Mouse (Mus musculus) heart, embryonic 14.5 days (tissue): ENCODE measurements around the gene Chrna3. TPM values are rescaled to one million over a fixed set of nuclear protein-coding genes. Genes with fewer than 3 reads are reported as not detected.
A peak's percentile ranks its signal among the peaks of the same experiment; 100 is the strongest.

Source experiments
- ATAC-seq: fragments of 200-750 bp; cut with Nextera tagmentation; 2 replicates; pipeline ENCODE4 v1.8.0; 2017; ENCODE audit warnings: low read depth, moderate TSS enrichment; ENCODE audit not compliant: insufficient number of reproducible peaks, insufficient read depth, low FRiP score
- H3K27ac ChIP-seq, 2 experiments: fragments of 200-500 bp in 1 of 2; fragments of 300-500 bp in 1 of 2; sonication (generic) in 1 of 2; replicated peaks in 1 of 2; 2 replicates each; pipeline ENCODE4 v1.5.1; 2012 to 2014; ENCODE audit warnings: low read depth in 2 of 2, low read length in 2 of 2, control low read depth in 1 of 2, mild to moderate bottlenecking in 1 of 2, mixed read lengths in 1 of 2; ENCODE audit not compliant: control insufficient read depth in 1 of 2, insufficient read depth in 1 of 2
- H3K27me3 ChIP-seq: fragments of 300-500 bp; sonication (generic); 2 replicates; pipeline ENCODE4 v1.6.1; 2014; ENCODE audit warnings: mild to moderate bottlenecking, low read length, control low read depth; ENCODE audit not compliant: control insufficient read depth, insufficient read depth
- H3K36me3 ChIP-seq: fragments of 300-500 bp; sonication (generic); 2 replicates; pipeline ENCODE4 v1.6.1; 2014; ENCODE audit warnings: mild to moderate bottlenecking, control low read depth, low read length, mixed read lengths; ENCODE audit not compliant: control insufficient read depth, insufficient read depth
- H3K4me1 ChIP-seq, 2 experiments: fragments of 200-500 bp in 1 of 2; fragments of 300-500 bp in 1 of 2; sonication (generic) in 1 of 2; 2 replicates each; pipeline ENCODE4 v1.6.1; 2012 to 2014; ENCODE audit warnings: low read length in 2 of 2, control low read depth in 1 of 2, mixed read lengths in 1 of 2; ENCODE audit not compliant: control insufficient read depth in 2 of 2, insufficient read depth in 2 of 2
- H3K4me2 ChIP-seq: fragments of 300-500 bp; sonication (generic); 2 replicates; pipeline ENCODE4 v1.6.1; 2014; ENCODE audit warnings: mild to moderate bottlenecking, low read length
- H3K4me3 ChIP-seq, 2 experiments: fragments of 200-500 bp in 1 of 2; fragments of 300-500 bp in 1 of 2; sonication (generic) in 1 of 2; 2 replicates each; pipeline ENCODE4 v1.5.1; 2012 to 2014; ENCODE audit warnings: low read length in 2 of 2, mild to moderate bottlenecking in 2 of 2, control low read depth in 1 of 2, low read depth in 1 of 2, moderate library complexity in 1 of 2; ENCODE audit not compliant: control insufficient read depth in 1 of 2, insufficient read depth in 1 of 2
- H3K9ac ChIP-seq: fragments of 300-500 bp; sonication (generic); 2 replicates; pipeline ENCODE4 v1.6.1; 2014; ENCODE audit warnings: mild to moderate bottlenecking, low read length
- H3K9me3 ChIP-seq: fragments of 300-500 bp; sonication (generic); 2 replicates; pipeline ENCODE4 v1.6.1; 2016; ENCODE audit warnings: low read length, control low read depth; ENCODE audit not compliant: control insufficient read depth
- WGBS: fragments of 180-500 bp; shearing (Covaris S2); extraction: QIAGEN DNeasy Blood & Tissue Kit; methylation state at CpG from one replicate; pipeline ENCODE4 v1.1.7; 2014; 5-methylcytosine and 5-hydroxymethylcytosine counted together
- polyA plus RNA-seq: library from polyadenylated mRNA; unstranded; fragments of >200 nt; fragmentation: Nextera tagmentation; extraction: Ambion mirVana; gene quantifications from 2 replicates; pipeline ENCODE4 v1.2.1, GENCODE M21; 2014

Gene Chrna3
- polyA plus RNA-seq, 1 experiment from 2014 or later, result 0.66 TPM

DNA sequence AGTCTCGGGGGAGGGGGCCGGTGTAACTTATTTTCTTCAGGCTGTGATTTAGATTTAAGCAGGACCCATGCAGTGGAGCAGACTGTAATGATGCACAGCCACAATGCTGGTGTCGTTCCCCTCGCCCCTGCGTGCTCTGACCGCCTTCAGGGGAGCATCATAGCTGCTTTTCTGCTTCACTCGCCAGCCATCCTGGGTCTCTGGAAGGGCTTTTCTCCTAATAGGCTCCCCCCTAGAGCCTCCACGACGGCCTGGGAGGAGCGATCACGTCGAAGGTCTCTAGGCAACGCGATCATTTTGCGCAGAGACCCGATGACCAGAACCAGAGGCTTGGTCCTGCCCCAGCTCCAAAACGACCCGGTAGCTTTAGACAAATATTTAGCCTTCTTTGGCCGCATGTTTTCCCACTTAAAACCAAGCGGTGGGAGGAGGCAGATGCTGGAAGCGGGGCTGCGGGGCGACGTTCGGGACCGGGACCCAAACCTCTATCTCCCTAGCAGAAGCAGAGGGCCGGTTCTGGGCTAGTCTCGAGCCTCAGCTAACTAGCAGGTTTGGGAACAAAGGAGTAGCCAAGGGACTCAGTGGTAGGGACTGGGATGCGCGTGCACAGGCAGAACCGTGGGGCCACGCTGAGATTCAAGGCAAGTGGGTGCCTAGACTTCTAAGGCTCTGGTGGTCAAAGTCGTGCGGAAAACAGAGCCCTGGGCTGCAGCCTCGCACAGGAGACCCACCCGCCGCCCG lies 658 bp downstream of the Chrna3 start:
- Histone ChIP-seq H3K27ac (no peak overlapping the region), H3K36me3 (no peaks in the 10 kb centered on the region), H3K27me3 (peaks cover 46% of the 10 kb centered on the region), H3K4me1 (peaks cover 4 to 8% of the 10 kb centered on the region in 2 experiments; a peak in 3 of 4 replicates), H3K9me3 (no peaks in the 10 kb centered on the region), H3K4me2 (peak overlapping the region; percentile 53), H3K9ac (no peak overlapping the region), H3K4me3 (peak overlapping the region in 1 of 2 experiments; percentile 29; a peak in 2 of 4 replicates)
- WGBS, result 13% methylated on average over 38 of the region's 38 CpGs
- ATAC-seq, result no peak

DNA sequence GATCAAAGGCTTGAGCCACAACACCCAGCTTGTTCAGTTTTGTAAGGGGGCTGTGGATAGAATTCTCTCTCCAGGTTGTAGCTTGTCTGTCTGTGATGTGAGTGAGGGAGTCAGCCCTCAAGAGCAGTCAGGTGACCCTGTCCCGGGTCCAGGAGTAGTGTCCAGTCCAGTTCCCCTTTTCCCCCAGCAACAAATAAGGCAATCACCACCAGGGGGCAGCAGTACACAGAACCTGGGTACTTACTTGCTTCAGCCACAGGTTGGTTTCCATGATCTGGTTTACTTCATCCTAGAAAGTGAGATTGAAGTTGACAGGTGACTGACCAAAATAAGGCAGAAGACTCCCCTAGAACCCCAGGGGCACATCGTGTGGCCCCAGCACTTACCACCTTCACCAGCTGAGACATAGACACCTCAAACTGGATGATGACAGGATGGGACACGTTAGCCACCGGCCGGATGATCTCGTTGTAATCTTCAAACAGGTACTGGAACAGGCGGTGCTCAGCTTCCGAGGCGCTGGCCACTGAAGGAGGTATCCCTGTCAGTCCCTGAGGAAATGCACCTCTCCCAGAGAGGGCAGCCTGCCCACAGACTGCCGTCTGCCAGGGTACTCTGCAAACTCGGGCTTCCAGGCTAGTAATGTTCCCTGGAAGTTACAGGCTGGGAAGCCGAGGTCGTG lies 2.3 kb downstream of the Chrna3 start:
- Histone ChIP-seq H3K27ac (no peak overlapping the region), H3K4me1 (peaks cover 4 to 8% of the 10 kb centered on the region in 2 experiments; a peak in 3 of 4 replicates), H3K9me3 (no peaks in the 10 kb centered on the region), H3K4me2 (no peak overlapping the region), H3K27me3 (peaks cover 44% of the 10 kb centered on the region), H3K4me3 (no peak overlapping the region), H3K9ac (no peak overlapping the region), H3K36me3 (no peaks in the 10 kb centered on the region)
- WGBS, result 23% methylated on average over 13 of the region's 13 CpGs
- no peak for ATAC-seq

DNA sequence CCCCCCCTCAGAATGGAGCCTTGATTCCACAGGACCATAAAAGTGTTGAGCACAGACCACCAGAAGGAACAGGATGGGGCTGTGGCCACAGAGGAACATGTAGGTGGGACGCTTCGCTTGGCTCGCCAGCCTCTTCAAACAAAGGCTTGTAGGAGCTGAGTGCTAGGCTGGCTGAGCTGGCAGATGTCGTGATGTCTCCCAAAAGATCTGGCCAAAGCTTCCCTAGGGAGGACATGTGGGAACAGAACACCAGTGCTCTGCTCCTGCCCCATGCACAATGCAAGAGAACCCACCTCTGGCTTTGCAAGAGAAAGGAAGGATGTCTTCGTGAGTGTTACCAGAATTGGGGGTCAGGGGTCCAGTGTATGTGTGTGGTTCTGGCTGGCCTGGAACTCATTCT lies 3.0 kb downstream of the Chrna3 start:
- H3K4me1 ChIP-seq, result peaks cover 4 to 8% of the 10 kb centered on the region in 2 experiments; a peak in 3 of 4 replicates
- WGBS, result 79% methylated on average over 5 of the region's 5 CpGs
- H3K9me3 ChIP-seq, result no peaks in the 10 kb centered on the region
- no peak for ATAC-seq
- no peak overlapping the region for H3K4me2 ChIP-seq
- no peak overlapping the region for H3K4me3 ChIP-seq
- no peak overlapping the region for H3K27ac ChIP-seq
- H3K9ac ChIP-seq, result no peak overlapping the region
- H3K36me3 ChIP-seq, result no peaks in the 10 kb centered on the region
- H3K27me3 ChIP-seq, result peaks cover 44% of the 10 kb centered on the region

DNA sequence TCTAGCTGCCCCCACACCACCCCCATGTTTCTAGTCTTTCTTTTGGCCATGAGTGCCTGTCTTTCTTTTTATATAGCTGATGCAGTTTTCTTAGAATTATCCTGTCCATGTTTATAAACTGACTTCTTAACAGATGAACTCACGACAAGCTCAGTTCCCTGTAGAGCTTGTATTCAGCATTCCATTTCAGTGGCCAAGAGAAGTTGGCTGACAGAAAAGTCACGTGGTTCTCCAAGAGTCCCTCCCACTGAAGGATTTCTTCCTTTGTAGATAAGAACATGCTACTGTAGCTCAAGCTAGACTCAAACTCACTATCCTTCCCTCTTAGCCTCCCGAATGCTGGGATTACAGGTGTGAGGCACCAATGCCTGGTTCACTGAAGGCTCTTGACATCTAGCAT lies 9.4 kb downstream of the Chrna3 start:
- no peak overlapping the region for H3K9ac ChIP-seq
- WGBS, result 59% methylated on average over 3 of the region's 3 CpGs
- H3K36me3 ChIP-seq, result no peaks in the 10 kb centered on the region
- no peak overlapping the region for H3K27ac ChIP-seq
- no peak overlapping the region for H3K4me3 ChIP-seq
- no peak for ATAC-seq
- no peaks in the 10 kb centered on the region for H3K4me1 ChIP-seq
- no peaks in the 10 kb centered on the region for H3K9me3 ChIP-seq
- no peaks in the 10 kb centered on the region for H3K27me3 ChIP-seq
- no peak overlapping the region for H3K4me2 ChIP-seq

DNA sequence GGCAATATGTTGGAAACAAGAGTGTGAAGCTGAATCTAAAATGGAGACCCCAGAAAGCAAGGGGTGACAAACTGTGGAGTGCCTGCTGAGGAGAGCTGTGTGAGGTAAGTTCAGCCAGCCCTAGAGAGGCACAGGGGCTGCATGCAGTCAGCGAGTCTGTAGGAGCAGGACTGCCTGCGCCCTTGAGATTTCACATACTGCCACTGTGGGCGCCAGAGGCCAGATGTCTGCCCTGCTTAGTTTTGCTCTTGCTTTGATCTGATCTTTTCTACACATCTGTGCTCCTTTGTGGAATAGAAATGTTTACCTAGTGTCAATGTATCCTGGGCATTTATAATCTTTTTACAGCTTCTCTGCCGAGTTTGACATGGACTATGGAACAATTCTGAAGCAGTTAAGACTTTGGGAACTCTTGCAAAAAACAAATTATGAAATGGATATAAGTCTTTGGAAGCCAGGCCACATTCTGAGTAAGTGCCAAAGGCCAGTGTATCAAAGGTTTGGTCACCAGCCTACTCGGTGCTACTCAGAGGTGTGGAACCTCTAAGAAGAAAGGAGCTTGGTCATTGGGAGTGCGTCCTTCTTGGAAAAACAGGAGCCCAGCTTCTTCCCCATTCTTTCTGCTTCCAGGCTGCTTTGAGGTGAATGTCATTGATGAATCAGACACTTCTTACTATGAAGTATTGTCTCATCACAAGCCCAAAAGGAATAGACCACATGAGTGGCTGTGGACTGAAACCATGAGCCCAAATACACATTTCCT lies 15.6 kb downstream of the Chrna3 start:
- Histone ChIP-seq H3K27ac (no peak overlapping the region), H3K4me3 (no peak overlapping the region), H3K9me3 (no peaks in the 10 kb centered on the region), H3K36me3 (no peaks in the 10 kb centered on the region), H3K27me3 (no peaks in the 10 kb centered on the region), H3K4me2 (no peak overlapping the region), H3K4me1 (no peaks in the 10 kb centered on the region), H3K9ac (no peak overlapping the region)
- WGBS, result 38% methylated on average over 6 of the region's 6 CpGs
- ATAC-seq, result no peak

DNA sequence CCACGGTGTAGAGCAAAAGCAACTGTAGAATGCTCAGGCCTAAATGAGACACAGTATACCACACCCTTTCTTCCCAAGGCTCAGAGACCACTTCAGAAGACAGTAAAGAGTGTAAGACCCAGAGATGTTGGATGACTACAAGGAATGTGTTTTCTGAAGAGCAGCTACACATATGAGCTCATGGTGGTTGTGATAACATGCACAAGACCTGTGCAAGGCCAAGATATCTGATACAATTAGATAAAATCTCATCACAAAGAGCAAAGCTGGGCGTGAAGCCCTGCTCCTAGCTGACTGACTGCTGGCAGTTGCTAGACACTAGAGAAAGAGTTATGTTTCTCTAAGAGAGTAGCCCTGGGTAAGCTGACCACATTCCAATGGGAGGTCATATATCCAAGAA lies 16.7 kb downstream of the Chrna3 start:
- Histone ChIP-seq H3K4me3 (no peak overlapping the region), H3K27me3 (no peaks in the 10 kb centered on the region), H3K27ac (no peak overlapping the region), H3K9ac (no peak overlapping the region), H3K4me1 (no peaks in the 10 kb centered on the region), H3K36me3 (no peaks in the 10 kb centered on the region), H3K4me2 (no peak overlapping the region), H3K9me3 (no peaks in the 10 kb centered on the region)
- no peak for ATAC-seq
- 70% methylated on average over 2 of the region's 2 CpGs for WGBS

DNA sequence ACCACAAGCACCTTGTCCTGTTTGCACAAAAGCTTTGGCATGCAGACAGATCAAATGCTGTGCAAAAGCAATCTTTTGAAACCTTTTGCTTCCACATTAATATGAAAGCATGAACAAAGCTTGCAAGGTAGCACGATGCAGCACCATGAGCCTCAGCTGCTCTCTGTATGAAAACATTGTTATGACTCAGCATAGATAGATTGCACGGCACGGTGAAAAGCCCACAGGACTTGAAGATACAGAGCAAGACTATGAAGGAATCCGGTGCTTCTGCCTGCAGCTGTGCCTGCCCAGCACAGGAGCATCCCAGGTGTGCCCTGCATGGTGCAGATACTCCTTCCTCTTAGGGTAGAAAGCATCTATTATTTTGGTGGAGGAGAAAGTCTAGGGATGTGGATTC lies 22.8 kb downstream of the Chrna3 start:
- Histone ChIP-seq H3K27ac (no peak overlapping the region), H3K9ac (no peak overlapping the region), H3K27me3 (no peaks in the 10 kb centered on the region), H3K4me2 (no peak overlapping the region), H3K9me3 (no peaks in the 10 kb centered on the region), H3K36me3 (no peaks in the 10 kb centered on the region), H3K4me1 (no peaks in the 10 kb centered on the region), H3K4me3 (no peak overlapping the region)
- ATAC-seq, result no peak
- WGBS, result 70% methylated on average over 4 of the region's 4 CpGs
